Mouse (Mus musculus) splenic B cell, adult 2 months (primary cell): Measurements from ENCODE around the gene Kcnj12.
A peak's percentile ranks its signal among the peaks of the same experiment; 100 is the strongest.

Experiments used
- DNase-seq: peaks from one replicate; pipeline ENCODE4 v3.0.0-alpha.2; 2011; ENCODE audit warnings: low read depth, low spot score
- H3K27me3 ChIP-seq: 2 replicates; pipeline ENCODE4 v1.6.1; 2012; ENCODE audit warnings: mild to moderate bottlenecking, low read length, moderate library complexity, mixed read lengths; ENCODE audit not compliant: control insufficient read depth, poor library complexity, insufficient read depth, severe bottlenecking
- H3K36me3 ChIP-seq: 2 replicates; pipeline ENCODE4 v1.6.1; 2012; ENCODE audit warnings: mild to moderate bottlenecking, low read length, moderate library complexity, mixed read lengths; ENCODE audit not compliant: control insufficient read depth, poor library complexity, insufficient read depth, severe bottlenecking

The Kcnj12 gene

GRCm38 (mm10) chr11:61031658-61032445, 9.5 kb downstream of the Kcnj12 start:
- H3K27me3 ChIP-seq = no peaks in the 10 kb centered on the region
- no peak for DNase-seq
- no peaks in the 10 kb centered on the region for H3K36me3 ChIP-seq

GRCm38 (mm10) chr11:61032481-61032880, 10.1 kb downstream of the Kcnj12 start:
- no peak for DNase-seq
- H3K36me3 ChIP-seq = no peaks in the 10 kb centered on the region

GRCm38 (mm10) chr11:61033160-61033559, 10.8 kb downstream of the Kcnj12 start:
- DNase-seq = no peak
- Histone ChIP-seq H3K36me3 (no peaks in the 10 kb centered on the region), H3K27me3 (no peaks in the 10 kb centered on the region)

More at GRCm38 (mm10) chr11:61032481-61032880, 10.1 kb downstream of the Kcnj12 start:
- no peaks in the 10 kb centered on the region for H3K27me3 ChIP-seq

GRCm38 (mm10) chr11:61036639-61037038, 14.3 kb downstream of the Kcnj12 start:
- no peaks in the 10 kb centered on the region for H3K36me3 ChIP-seq
- no peak for DNase-seq
- H3K27me3 ChIP-seq = no peaks in the 10 kb centered on the region

GRCm38 (mm10) chr11:61038277-61038782, 16.0 kb downstream of the Kcnj12 start:
- Histone ChIP-seq H3K36me3 (no peaks in the 10 kb centered on the region), H3K27me3 (no peaks in the 10 kb centered on the region)
- DNase-seq = no peak

GRCm38 (mm10) chr11:61040856-61041652, 18.7 kb downstream of the Kcnj12 start:
- Histone ChIP-seq H3K36me3 (no peaks in the 10 kb centered on the region), H3K27me3 (no peaks in the 10 kb centered on the region)
- DNase-seq = no peak

- no peaks in the 10 kb centered on the region for H3K36me3 ChIP-seq
- no peak for DNase-seq
- H3K27me3 ChIP-seq = no peaks in the 10 kb centered on the region
Observed at GRCm38 (mm10) chr11:61042593-61042992, 20.2 kb downstream of the Kcnj12 start.

- peak; percentile 13 for DNase-seq
- Histone ChIP-seq H3K36me3 (no peaks in the 10 kb centered on the region), H3K27me3 (no peaks in the 10 kb centered on the region)
Observed at GRCm38 (mm10) chr11:61043055-61043992, 21.0 kb downstream of the Kcnj12 start.

GRCm38 (mm10) chr11:61044741-61045140, 22.4 kb downstream of the Kcnj12 start:
- no peaks in the 10 kb centered on the region for H3K36me3 ChIP-seq
- no peaks in the 10 kb centered on the region for H3K27me3 ChIP-seq
- no peak for DNase-seq

- no peaks in the 10 kb centered on the region for H3K36me3 ChIP-seq
- no peak for DNase-seq
- H3K27me3 ChIP-seq = no peaks in the 10 kb centered on the region
Observed at GRCm38 (mm10) chr11:61047441-61047840, 25.1 kb downstream of the Kcnj12 start.

- Histone ChIP-seq H3K27me3 (no peaks in the 10 kb centered on the region), H3K36me3 (no peaks in the 10 kb centered on the region)
- no peak for DNase-seq
Observed at GRCm38 (mm10) chr11:61051151-61051550, 28.8 kb downstream of the Kcnj12 start.

GRCm38 (mm10) chr11:61056871-61057270, 34.5 kb downstream of the Kcnj12 start:
- no peak for DNase-seq
- no peaks in the 10 kb centered on the region for H3K36me3 ChIP-seq
- H3K27me3 ChIP-seq = no peaks in the 10 kb centered on the region

- DNase-seq = no peak
- no peaks in the 10 kb centered on the region for H3K27me3 ChIP-seq
- H3K36me3 ChIP-seq = no peaks in the 10 kb centered on the region
Observed at GRCm38 (mm10) chr11:61059691-61060457, 37.5 kb downstream of the Kcnj12 start.

- no peak for DNase-seq
- H3K36me3 ChIP-seq = no peaks in the 10 kb centered on the region
- no peaks in the 10 kb centered on the region for H3K27me3 ChIP-seq
Observed at GRCm38 (mm10) chr11:61060634-61061033, 38.3 kb downstream of the Kcnj12 start.
